21 mouse cellular contexts compared by ENCODE assay signal in the genomic region with DNA sequence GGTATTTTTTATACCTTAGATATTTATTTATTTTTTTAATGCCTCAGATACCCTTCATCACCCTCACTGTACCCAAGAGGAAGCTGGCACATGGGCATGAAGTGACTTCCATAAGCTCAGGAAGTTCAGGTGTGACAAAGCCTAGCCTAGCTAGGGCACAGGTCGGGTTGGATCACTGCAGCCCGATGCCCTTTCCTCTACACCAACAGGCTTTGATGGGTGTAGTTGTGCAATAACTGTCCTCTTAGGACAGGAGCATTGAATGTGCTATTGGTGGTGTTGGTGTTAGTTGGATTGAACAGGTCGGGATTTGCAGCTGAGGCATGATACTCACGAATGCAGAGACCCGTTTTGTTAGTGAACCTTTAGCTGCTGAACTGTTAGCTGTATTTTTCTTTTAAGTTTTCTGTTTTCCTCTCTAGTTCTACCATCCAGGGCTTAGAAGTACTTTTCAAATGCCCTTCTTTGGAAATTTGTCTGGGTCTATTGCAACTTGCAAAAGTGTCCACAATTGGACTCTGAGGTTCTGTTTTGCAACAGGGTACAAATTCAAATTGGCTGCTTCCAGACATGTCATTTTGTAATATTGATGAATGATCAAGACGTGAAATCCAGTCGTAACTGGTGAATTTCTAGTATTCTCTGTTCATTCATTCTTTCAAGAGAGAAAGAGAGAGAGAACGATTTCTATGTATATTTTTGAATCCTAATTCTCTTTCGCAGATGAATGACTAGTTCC. TPM values are rescaled to one million over a fixed set of nuclear protein-coding genes. Genes with fewer than 3 reads are reported as not detected.
DNase-seq lines count a peak whose midpoint lies in the region; ATAC-seq and TF ChIP-seq lines count a peak whose summit lies in the region.
"Had no signal": no experiment of that assay in that cellular context is flagged by ENCODE, and none has a peak within 500 bp of the region (broad histone marks: within the 10 kb centered on the region; RNA-seq: fewer than 3 reads in every experiment).

No protein-coding gene starts in this region.

- H3K4me1 ChIP-seq in heart, adult 2 months (ENCODE audit: control insufficient read depth, insufficient read depth, low read length): peaks cover 4% of the 10 kb centered on the region
- H3K4me1 ChIP-seq in lung, embryonic 15.5 days: peaks cover 43% of the 10 kb centered on the region
- peaks cover 15% of the 10 kb centered on the region; the same call in 1 of the 2 replicates for H3K4me1 ChIP-seq in midbrain, postnatal 0 days (ENCODE audit: insufficient read depth, low read length)
- peaks cover 70% of the 10 kb centered on the region for H3K4me1 ChIP-seq in midbrain, embryonic 13.5 days (replicated peaks)
- H3K4me1 ChIP-seq in stomach, embryonic 16.5 days (ENCODE audit: control insufficient read depth, insufficient read depth, low read length): peaks cover 29% of the 10 kb centered on the region

- TF ChIP-seq CTCF in heart, adult 2 months (IDR thresholded peaks at IDR 0.05): no peak
- TF ChIP-seq CTCF in midbrain, postnatal 0 days (IDR thresholded peaks at IDR 0.05): no peak

- peaks cover 6% of the 10 kb centered on the region for H3K36me3 ChIP-seq in heart, adult 2 months (ENCODE audit: control insufficient read depth, insufficient read depth, low read length)
- no peaks in the 10 kb centered on the region for H3K36me3 ChIP-seq in lung, embryonic 15.5 days
- H3K36me3 ChIP-seq in midbrain, postnatal 0 days (ENCODE audit: insufficient read depth, low read length): no peaks in the 10 kb centered on the region
- H3K36me3 ChIP-seq in midbrain, embryonic 13.5 days: peaks cover 25% of the 10 kb centered on the region
- H3K36me3 ChIP-seq in stomach, embryonic 16.5 days (ENCODE audit: control insufficient read depth, insufficient read depth, low read length): no peaks in the 10 kb centered on the region

- no peaks in the 10 kb centered on the region; the same call in 1 of the 2 replicates for H3K79me2 ChIP-seq in heart, adult 2 months (replicated peaks; ENCODE audit: control insufficient read depth, insufficient read depth, low read length)

- H3K9me3 ChIP-seq in lung, embryonic 15.5 days: no peaks in the 10 kb centered on the region
- H3K9me3 ChIP-seq in midbrain, postnatal 0 days (ENCODE audit: low read length): no peaks in the 10 kb centered on the region
- H3K9me3 ChIP-seq in midbrain, embryonic 13.5 days: no peaks in the 10 kb centered on the region
- no peaks in the 10 kb centered on the region for H3K9me3 ChIP-seq in stomach, embryonic 16.5 days (replicated peaks; ENCODE audit: control insufficient read depth, low read length)
- H3K9me3 ChIP-seq: embryonic facial prominence, embryonic 12.5 days; hindbrain, embryonic 12.5 days; limb, embryonic 12.5 days had no signal

- no peak overlapping the region for H3K27ac ChIP-seq in heart, adult 2 months
- peak overlapping the region; percentile 71 for H3K27ac ChIP-seq in lung, embryonic 15.5 days
- no peak overlapping the region for H3K27ac ChIP-seq in midbrain, postnatal 0 days (ENCODE audit: low read depth, low read length)
- H3K27ac ChIP-seq in midbrain, embryonic 13.5 days: no peak overlapping the region
- 0 out of 2 replicates have a peak overlapping the region, but pooled peaks have one; percentile 32 for H3K27ac ChIP-seq in stomach, embryonic 16.5 days (ENCODE audit: low read length)
- H3K27ac ChIP-seq: embryonic facial prominence, embryonic 12.5 days; hindbrain, embryonic 12.5 days; limb, embryonic 12.5 days; liver, embryonic 14.5 days; macrophage had no signal

- no peak for ATAC-seq in lung, embryonic 15.5 days (ENCODE audit: borderline replicate concordance, extremely low read depth, low FRiP score, low TSS enrichment)
- no peak for ATAC-seq in midbrain, postnatal 0 days (ENCODE audit: low FRiP score)
- ATAC-seq in midbrain, embryonic 13.5 days: no peak
- ATAC-seq in stomach, embryonic 16.5 days (ENCODE audit: insufficient read depth, low FRiP score): no peak

- peak overlapping the region; percentile 26; the same call in 1 of the 2 replicates for H3K4me2 ChIP-seq in lung, embryonic 15.5 days
- H3K4me2 ChIP-seq in midbrain, postnatal 0 days (ENCODE audit: low read depth, low read length, poor library complexity, severe bottlenecking): peak overlapping the region; percentile 7; the same call in 1 of the 2 replicates
- H3K4me2 ChIP-seq in midbrain, embryonic 13.5 days (replicated peaks): no peak overlapping the region
- peak overlapping the region; percentile 10; the same call in 1 of the 2 replicates for H3K4me2 ChIP-seq in stomach, embryonic 16.5 days (ENCODE audit: low read depth, low read length)
- H3K4me2 ChIP-seq: hindbrain, embryonic 12.5 days; limb, embryonic 12.5 days had no signal

- 75% methylated on average over 9 of the region's 9 CpGs for WGBS in heart, adult 2 months
- 65% methylated on average over 9 of the region's 9 CpGs for WGBS in lung, embryonic 15.5 days
- 82% methylated on average over 9 of the region's 9 CpGs for WGBS in midbrain, postnatal 0 days
- WGBS in midbrain, embryonic 13.5 days: 92% methylated on average over 9 of the region's 9 CpGs
- 62% methylated on average over 9 of the region's 9 CpGs for WGBS in stomach, embryonic 16.5 days

- no peak overlapping the region for H3K9ac ChIP-seq in heart, adult 2 months (ENCODE audit: low read depth, low read length)
- no peak overlapping the region for H3K9ac ChIP-seq in lung, embryonic 15.5 days
- no peak overlapping the region for H3K9ac ChIP-seq in midbrain, postnatal 0 days (replicated peaks; ENCODE audit: low read length, poor library complexity, severe bottlenecking)
- no peak overlapping the region for H3K9ac ChIP-seq in midbrain, embryonic 13.5 days (replicated peaks)
- H3K9ac ChIP-seq in stomach, embryonic 16.5 days (ENCODE audit: low read length): no peak overlapping the region
- H3K9ac ChIP-seq: embryonic facial prominence, embryonic 12.5 days; hindbrain, embryonic 12.5 days; limb, embryonic 12.5 days; liver, embryonic 14.5 days had no signal

- intact Hi-C loops in heart, adult 2 months (cut with DNase I): no loop called here

- H3K4me3 ChIP-seq in heart, adult 2 months: no peak overlapping the region
- H3K4me3 ChIP-seq in lung, embryonic 15.5 days: no peak overlapping the region
- no peak overlapping the region for H3K4me3 ChIP-seq in midbrain, postnatal 0 days (ENCODE audit: low read depth, low read length)
- H3K4me3 ChIP-seq in midbrain, embryonic 13.5 days (replicated peaks): no peak overlapping the region
- no peak overlapping the region for H3K4me3 ChIP-seq in stomach, embryonic 16.5 days (replicated peaks; ENCODE audit: low read length)
- H3K4me3 ChIP-seq: embryonic facial prominence, embryonic 12.5 days; hindbrain, embryonic 12.5 days; limb, embryonic 12.5 days had no signal

- DNase-seq in heart, adult 11 months: peak; percentile 65
- DNase-seq in heart, adult 2 months: no peak
- DNase-seq in lung, postnatal 10 days: no peak
- DNase-seq in midbrain, postnatal 0 days (ENCODE audit: low spot score): no peak
- DNase-seq in right cerebral cortex, postnatal 25 days: no peak
- DNase-seq: adrenal gland, adult 8-10 months; cerebellum, adult 18-20 months; cerebellum, postnatal 14 days; kidney, adult 18-20 months; right cerebral cortex, postnatal 14 days; spleen, adult 18-20 months; thymus, postnatal 25 days had no signal

- TF ChIP-seq EP300 in heart, adult 2 months (IDR thresholded peaks at IDR 0.05; ENCODE audit: insufficient read depth, low read depth, low read length): no peak

- TF ChIP-seq POLR2A in heart, adult 2 months (IDR thresholded peaks at IDR 0.05; ENCODE audit: insufficient read depth, low read depth, low read length): no peak

- no peaks in the 10 kb centered on the region for H3K27me3 ChIP-seq in heart, adult 2 months (ENCODE audit: control insufficient read depth, insufficient read depth, low read length)
- no peaks in the 10 kb centered on the region for H3K27me3 ChIP-seq in lung, embryonic 15.5 days
- H3K27me3 ChIP-seq in midbrain, postnatal 0 days (ENCODE audit: insufficient read depth, low read length): no peaks in the 10 kb centered on the region
- H3K27me3 ChIP-seq in midbrain, embryonic 13.5 days: no peaks in the 10 kb centered on the region
- no peaks in the 10 kb centered on the region for H3K27me3 ChIP-seq in stomach, embryonic 16.5 days (ENCODE audit: control insufficient read depth, insufficient read depth, low read length)
- H3K27me3 ChIP-seq: embryonic facial prominence, embryonic 12.5 days; hindbrain, embryonic 12.5 days; limb, embryonic 12.5 days had no signal

RNA-seq across cellular contexts. Expression of a gene that starts 9.0 kb away (rescaled TPM):
- total RNA-seq in heart, adult 2 months (2021): 1 to 10 TPM; 7.5 to 7.6 TPM
- 5.0 and 5.4 TPM in 2 replicates for polyA plus RNA-seq in heart, adult 2 months (2012; rRNA removed)
- 3.6 and 4.8 TPM in 2 replicates for polyA plus RNA-seq in lung, embryonic 15.5 days (2015; fragmentation: Nextera tagmentation; extraction: Ambion mirVana)
- total RNA-seq in midbrain, postnatal 0 days (2014; rRNA removed): 51.5 and 55.2 TPM in 2 replicates
- 6.2 and 9.1 TPM in 2 replicates for polyA plus RNA-seq in midbrain, postnatal 0 days (2015; fragmentation: Nextera tagmentation; extraction: Ambion mirVana)
- polyA plus RNA-seq in midbrain, embryonic 13.5 days (2015; fragmentation: Nextera tagmentation; extraction: Ambion mirVana): 22.6 and 23.1 TPM in 2 replicates
- 1.9 and 3.0 TPM in 2 replicates for polyA plus RNA-seq in stomach, embryonic 16.5 days (2015; fragmentation: Nextera tagmentation; extraction: Ambion mirVana)
- total RNA-seq: MEL had no signal

Comparison
In these comparisons a context has a peak if more than half of its experiments do, and no peak if none do; other contexts are left out.
1. H3K27ac ChIP-seq: peak in lung, embryonic 15.5 days (single experiment) and stomach, embryonic 16.5 days (single experiment); none in heart, adult 2 months (single experiment), midbrain, postnatal 0 days (single experiment) and midbrain, embryonic 13.5 days (single experiment).